In genomic region chr7:16286026-16286961, GRCm38 (mm10) we compare ENCODE assay signal across 8 mouse cellular contexts. TPM values are rescaled to one million over a fixed set of nuclear protein-coding genes. Genes with fewer than 3 reads are reported as not detected.
A peak's percentile ranks its signal among the peaks of the same experiment; 100 is the strongest.
DNase-seq lines count a peak whose midpoint lies in the region; ATAC-seq lines count a peak whose summit lies in the region.

Ccdc9 (minus strand) TSS chr7:16286795.

- H3K4me3 ChIP-seq in megakaryocyte, embryonic 14.5 days (replicated peaks) = peak within 1 kb of the TSS; percentile 93

- peaks cover 5% of the 10 kb centered on the region for H3K9me3 ChIP-seq in megakaryocyte, embryonic 14.5 days

- peaks cover 40% of the 10 kb centered on the region for H3K4me1 ChIP-seq in megakaryocyte, embryonic 14.5 days

- H3K36me3 ChIP-seq in megakaryocyte, embryonic 14.5 days (replicated peaks; ENCODE audit: low read length) = peaks cover 38% of the 10 kb centered on the region

- H3K27me3 ChIP-seq in megakaryocyte, embryonic 14.5 days (replicated peaks) = no peaks in the 10 kb centered on the region

- ATAC-seq in common myeloid progenitor, adult 5-6 weeks (replicated peaks; ENCODE audit: low read depth, poor library complexity, severe bottlenecking) = peak; percentile 72

- peak; percentile 99 for DNase-seq in ZHBTc4 (ENCODE audit: low read depth, low spot score)
- DNase-seq in gastrocnemius, adult 8-10 months (ENCODE audit: low spot score in 2 of 2) = peak; percentile 100
- peak; percentile 92 for DNase-seq in hindlimb bud, embryonic 11.5 days (ENCODE audit: extremely low spot score, low read depth, low spot score)
- DNase-seq in left cerebral cortex, adult 8-10 months (ENCODE audit: low spot score in 2 of 2) = peak; percentile 95 to 99
- peak; percentile 99 to 100 for DNase-seq in right cerebral cortex, postnatal 10 days (ENCODE audit: low spot score in 2 of 2)
- DNase-seq in urinary bladder, postnatal 25 days (ENCODE audit: low spot score) = peak; percentile 100

RNA-seq across cellular contexts. Expression of gene Ccdc9, which starts in this region (rescaled TPM):
- 53.6 and 123 TPM in 2 replicates for total RNA-seq in common myeloid progenitor, adult 5-6 weeks (2017)
- 10 to 100 TPM; 28.4 to 37.4 (median 32.2) TPM for total RNA-seq in gastrocnemius, adult 8-10 months (2022)
- 100 to 1,000 TPM in 1 of 4 experiments, 10 to 100 TPM in 3; 80.6 to 105 (median 83.6) TPM for total RNA-seq in left cerebral cortex, adult 8-10 months (2022)
- polyA plus RNA-seq in megakaryocyte, embryonic 14.5 days (2012; ENCODE audit: insufficient read depth, low replicate concordance) = 27.8 and 101 TPM in 2 replicates

Comparison
In these comparisons a context has a peak if more than half of its experiments do, and no peak if none do; other contexts are left out.
1. Peak in every context shown above with its lines: DNase-seq, ATAC-seq and H3K4me3 ChIP-seq.